Comparison of ENCODE assay signal across 36 mouse cellular contexts in genomic region chr4:52647791-52648190, GRCm38 (mm10). TPM values are rescaled to one million over a fixed set of nuclear protein-coding genes. Genes with fewer than 3 reads are reported as not detected.
DNase-seq lines count a peak whose midpoint lies in the region; ATAC-seq and TF ChIP-seq lines count a peak whose summit lies in the region.
"Had no signal": no experiment of that assay in that cellular context is flagged by ENCODE, and none has a peak within 500 bp of the region (broad histone marks: within the 10 kb centered on the region; RNA-seq: fewer than 3 reads in every experiment).

No protein-coding gene starts in this region.

- 0 out of 2 replicates have a peak, but pooled peaks have one; percentile 46 for ATAC-seq in hindbrain, embryonic 16.5 days
- no peak for ATAC-seq in hindbrain, embryonic 12.5 days (ENCODE audit: low FRiP score)
- peak; percentile 54; the same call in 1 of the 2 replicates for ATAC-seq in lung, postnatal 0 days
- ATAC-seq: CD4-positive, CD25-positive, alpha-beta regulatory T cell, adult 4 months; intestine, embryonic 15.5 days; liver, embryonic 12.5 days; liver, postnatal 0 days had no signal

- TF ChIP-seq POLR2A in lung, adult 2 months (IDR thresholded peaks at IDR 0.05; ENCODE audit: borderline replicate concordance, extremely low read depth, low read depth, low read length), result no peak

- DNase-seq in lung, postnatal 0 days (ENCODE audit: low spot score), result peak; percentile 43
- DNase-seq in lung, adult 2 months, result no peak
- peak; percentile 61 for DNase-seq in retina, embryonic 14.5 days (ENCODE audit: low spot score)
- DNase-seq in retina, postnatal 1 day, result no peak
- no peak for DNase-seq in layer of hippocampus, adult 9-10 months (ENCODE audit: low spot score)
- DNase-seq: adrenal gland, postnatal 25 days; cerebellum, adult 18-20 months; cerebellum, postnatal 10 days; gastrocnemius, postnatal 14 days; heart, adult 18-20 months; heart, postnatal 4 days; kidney, adult 2 months; kidney, postnatal 36 days; left cerebral cortex, postnatal 4 days; liver, postnatal 0 days; midbrain, embryonic 14.5 days; right cerebral cortex, postnatal 4 days; thymus, adult 18-20 months; thymus, postnatal 25 days had no signal

- no peak overlapping the region for H3K27ac ChIP-seq in hindbrain, embryonic 16.5 days (ENCODE audit: low read depth, low read length)
- no peak overlapping the region for H3K27ac ChIP-seq in hindbrain, embryonic 12.5 days
- no peak overlapping the region for H3K27ac ChIP-seq in lung, postnatal 0 days (ENCODE audit: low read length)
- H3K27ac ChIP-seq: embryonic facial prominence, embryonic 10.5 days; embryonic facial prominence, embryonic 15.5 days; forebrain, embryonic 12.5 days; hindbrain, embryonic 15.5 days; intestine, embryonic 15.5 days; layer of hippocampus, adult 2 months; liver, embryonic 12.5 days; stomach, postnatal 0 days had no signal

- no peaks in the 10 kb centered on the region for H3K36me3 ChIP-seq in hindbrain, embryonic 16.5 days (ENCODE audit: control insufficient read depth, insufficient read depth, low read length)
- no peaks in the 10 kb centered on the region for H3K36me3 ChIP-seq in hindbrain, embryonic 12.5 days
- H3K36me3 ChIP-seq in lung, postnatal 0 days (ENCODE audit: insufficient read depth, low read length), result no peaks in the 10 kb centered on the region
- H3K36me3 ChIP-seq: embryonic facial prominence, embryonic 10.5 days; embryonic facial prominence, embryonic 15.5 days; forebrain, embryonic 12.5 days; heart, embryonic 12.5 days; hindbrain, embryonic 15.5 days; intestine, embryonic 15.5 days; liver, embryonic 12.5 days had no signal

- H3K9ac ChIP-seq in hindbrain, embryonic 16.5 days (ENCODE audit: low read depth, low read length), result no peak overlapping the region
- no peak overlapping the region for H3K9ac ChIP-seq in hindbrain, embryonic 12.5 days
- H3K9ac ChIP-seq in lung, postnatal 0 days (replicated peaks; ENCODE audit: low read depth), result no peak overlapping the region
- H3K9ac ChIP-seq: embryonic facial prominence, embryonic 15.5 days; forebrain, embryonic 12.5 days; heart, embryonic 12.5 days; hindbrain, embryonic 15.5 days; intestine, embryonic 15.5 days; liver, embryonic 12.5 days; liver, postnatal 0 days had no signal

- TF ChIP-seq EP300 in lung, postnatal 0 days (IDR thresholded peaks at IDR 0.05), result no peak

- no peaks in the 10 kb centered on the region for H3K27me3 ChIP-seq in hindbrain, embryonic 16.5 days (replicated peaks; ENCODE audit: control insufficient read depth, insufficient read depth, low read length)
- H3K27me3 ChIP-seq in hindbrain, embryonic 12.5 days, result no peaks in the 10 kb centered on the region
- no peaks in the 10 kb centered on the region for H3K27me3 ChIP-seq in lung, postnatal 0 days (replicated peaks; ENCODE audit: insufficient read depth, low read length)
- H3K27me3 ChIP-seq: embryonic facial prominence, embryonic 15.5 days; forebrain, embryonic 12.5 days; heart, embryonic 12.5 days; hindbrain, embryonic 15.5 days; intestine, embryonic 15.5 days; liver, embryonic 12.5 days had no signal

- H3K4me1 ChIP-seq in hindbrain, embryonic 16.5 days (ENCODE audit: control insufficient read depth, insufficient read depth, low read depth, low read length), result no peaks in the 10 kb centered on the region
- peaks cover 8% of the 10 kb centered on the region for H3K4me1 ChIP-seq in hindbrain, embryonic 12.5 days
- H3K4me1 ChIP-seq in lung, postnatal 0 days (ENCODE audit: insufficient read depth, low read depth, low read length), result no peaks in the 10 kb centered on the region; the same call in 1 of the 2 replicates
- no peaks in the 10 kb centered on the region for H3K4me1 ChIP-seq in lung, adult 2 months (ENCODE audit: control insufficient read depth, insufficient read depth, low read length)
- H3K4me1 ChIP-seq: embryonic facial prominence, embryonic 15.5 days; forebrain, embryonic 12.5 days; heart, embryonic 12.5 days; intestine, embryonic 15.5 days; liver, embryonic 12.5 days had no signal

- TF ChIP-seq CTCF in lung, postnatal 0 days (IDR thresholded peaks at IDR 0.05), result no peak
- no peak for TF ChIP-seq CTCF in lung, adult 2 months (IDR thresholded peaks at IDR 0.05; ENCODE audit: insufficient read depth, low read length)

- 48% methylated on average over 4 of the region's 4 CpGs for WGBS in hindbrain, embryonic 16.5 days
- WGBS in hindbrain, embryonic 12.5 days, result 52% methylated on average over 4 of the region's 4 CpGs
- 7% methylated on average over 4 of the region's 4 CpGs for WGBS in lung, postnatal 0 days
- WGBS in lung, adult 2 months, result 16% methylated on average over 4 of the region's 4 CpGs

- no peaks in the 10 kb centered on the region for H3K9me3 ChIP-seq in hindbrain, embryonic 16.5 days (ENCODE audit: control insufficient read depth, low read length)
- no peaks in the 10 kb centered on the region for H3K9me3 ChIP-seq in hindbrain, embryonic 12.5 days (replicated peaks)
- H3K9me3 ChIP-seq in lung, postnatal 0 days (ENCODE audit: low read length), result no peaks in the 10 kb centered on the region
- H3K9me3 ChIP-seq: embryonic facial prominence, embryonic 10.5 days; embryonic facial prominence, embryonic 15.5 days; forebrain, embryonic 12.5 days; heart, embryonic 12.5 days; hindbrain, embryonic 15.5 days; intestine, embryonic 15.5 days; liver, embryonic 12.5 days had no signal

- H3K4me2 ChIP-seq in hindbrain, embryonic 16.5 days (ENCODE audit: low read length), result no peak overlapping the region
- H3K4me2 ChIP-seq in hindbrain, embryonic 12.5 days (replicated peaks), result no peak overlapping the region
- no peak overlapping the region for H3K4me2 ChIP-seq in lung, postnatal 0 days (replicated peaks; ENCODE audit: low read depth, low read length)
- H3K4me2 ChIP-seq: embryonic facial prominence, embryonic 15.5 days; forebrain, embryonic 12.5 days; heart, embryonic 12.5 days; hindbrain, embryonic 15.5 days; intestine, embryonic 15.5 days; liver, embryonic 12.5 days had no signal

- H3K4me3 ChIP-seq in hindbrain, embryonic 16.5 days (ENCODE audit: low read length), result no peak overlapping the region
- H3K4me3 ChIP-seq in hindbrain, embryonic 12.5 days, result no peak overlapping the region
- H3K4me3 ChIP-seq in lung, postnatal 0 days (ENCODE audit: low read depth, low read length), result no peak overlapping the region
- no peak overlapping the region for H3K4me3 ChIP-seq in lung, adult 2 months (replicated peaks; ENCODE audit: extremely low read depth, low read depth, low read length)
- H3K4me3 ChIP-seq: embryonic facial prominence, embryonic 10.5 days; embryonic facial prominence, embryonic 15.5 days; forebrain, embryonic 12.5 days; heart, embryonic 12.5 days; hindbrain, embryonic 15.5 days; intestine, embryonic 15.5 days; layer of hippocampus, adult 2 months; liver, embryonic 12.5 days; myocyte had no signal

RNA-seq across cellular contexts. Expression of gene Toporsl, which starts 51.7 kb away (rescaled TPM):
- not detected in 2 replicates for polyA plus RNA-seq in hindbrain, embryonic 16.5 days (2015; fragmentation: Nextera tagmentation; extraction: Ambion mirVana)
- not detected in 2 replicates for polyA plus RNA-seq in hindbrain, embryonic 12.5 days (2016; fragmentation: Nextera tagmentation; extraction: Ambion mirVana)
- not detected in 2 replicates for polyA plus RNA-seq in lung, postnatal 0 days (2015; fragmentation: Nextera tagmentation; extraction: Ambion mirVana)
- not detected in 2 replicates for polyA plus RNA-seq in lung, adult 2 months (2012; rRNA removed)
- polyA plus RNA-seq: CD4-positive, CD25-positive, alpha-beta regulatory T cell, adult 4 months; embryonic facial prominence, embryonic 10.5 days; embryonic facial prominence, embryonic 15.5 days; forebrain, embryonic 12.5 days; heart, embryonic 12.5 days; heart, postnatal 0 days; hindbrain, embryonic 15.5 days; intestine, embryonic 15.5 days; kidney, adult 2 months; kidney, embryonic 16.5 days; limb, embryonic 14.5 days; liver, embryonic 12.5 days; liver, postnatal 0 days; midbrain, embryonic 14.5 days; myocyte; spleen, adult 2 months; stomach, postnatal 0 days had no signal

Comparison
In these comparisons a context has a peak if more than half of its experiments do, and no peak if none do; other contexts are left out.
1. DNase-seq: peak in lung, postnatal 0 days (single experiment) and retina, embryonic 14.5 days (single experiment); none in lung, adult 2 months (single experiment), retina, postnatal 1 day (single experiment) and layer of hippocampus, adult 9-10 months (single experiment).